Mouse (Mus musculus): Measurements from ENCODE around the gene Barx1.

The Barx1 gene

DNA sequence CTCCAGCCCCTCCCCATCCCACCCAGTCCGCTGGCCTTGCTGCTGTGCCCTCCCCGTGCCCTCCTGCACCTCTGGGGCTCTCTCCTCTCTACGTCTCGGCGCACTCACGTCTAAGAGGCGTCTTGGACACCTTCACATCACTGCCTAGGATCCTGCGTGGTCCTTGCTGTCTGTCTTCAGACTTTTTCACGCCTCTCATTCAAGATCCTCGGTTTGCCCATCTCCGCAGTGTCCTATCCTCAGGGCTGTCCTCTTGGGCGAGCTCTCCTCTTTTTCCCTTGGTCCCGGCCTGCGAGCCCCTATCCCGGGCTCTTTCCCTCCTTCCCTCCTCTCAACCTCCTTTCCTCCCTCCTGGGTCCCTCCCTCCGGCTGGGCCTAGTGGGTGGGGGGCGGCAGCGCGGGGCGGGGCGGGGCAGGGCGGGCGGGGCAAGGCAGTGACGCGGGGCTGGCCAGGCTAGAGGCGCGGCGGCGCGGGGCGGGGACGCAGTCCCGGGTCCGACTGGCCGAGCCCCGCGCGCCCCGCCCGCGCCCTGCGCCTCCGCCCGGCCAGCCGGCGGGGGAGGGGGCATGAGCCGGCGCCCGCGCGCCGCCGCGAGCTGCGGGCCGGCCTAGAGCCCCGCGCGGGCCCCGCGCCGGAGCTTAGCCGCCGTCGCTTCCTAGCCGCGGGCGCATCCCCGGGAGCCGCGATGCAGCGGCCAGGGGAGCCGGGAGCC lies at the start of gene Barx1:
Gene Barx1, plus strand, starts transcription at position 568 of the 713 bp plus-strand sequence.
- DNase-seq (ENCODE audit: extremely low spot score, low spot score), result peak; percentile 63

GRCm38 (mm10) chr13:48614525-48614924 lies 48.3 kb upstream of the Barx1 start:
- DNase-seq (ENCODE audit: extremely low spot score, low spot score), result no peak

DNA sequence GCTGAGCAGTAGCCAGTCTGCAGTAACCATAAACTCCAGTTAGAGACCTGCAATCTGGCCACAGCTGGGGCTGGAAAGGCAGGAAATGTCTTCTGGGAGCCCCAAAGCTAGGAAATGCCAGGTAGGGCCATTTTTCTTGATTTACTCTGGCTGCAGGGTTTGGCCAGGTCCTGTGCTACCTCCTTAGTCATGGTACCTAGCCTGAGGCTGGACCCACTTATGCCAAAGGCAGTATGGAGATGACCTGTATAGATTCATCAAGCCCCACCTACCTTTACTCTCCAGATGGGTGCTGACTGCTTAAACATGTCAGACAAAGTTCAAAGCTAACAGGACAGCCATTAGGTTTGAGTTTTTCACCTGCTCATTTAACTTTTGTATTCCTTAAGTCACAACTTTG lies 45.0 kb upstream of the Barx1 start:
- no peak for DNase-seq (ENCODE audit: extremely low spot score, low spot score)

DNA sequence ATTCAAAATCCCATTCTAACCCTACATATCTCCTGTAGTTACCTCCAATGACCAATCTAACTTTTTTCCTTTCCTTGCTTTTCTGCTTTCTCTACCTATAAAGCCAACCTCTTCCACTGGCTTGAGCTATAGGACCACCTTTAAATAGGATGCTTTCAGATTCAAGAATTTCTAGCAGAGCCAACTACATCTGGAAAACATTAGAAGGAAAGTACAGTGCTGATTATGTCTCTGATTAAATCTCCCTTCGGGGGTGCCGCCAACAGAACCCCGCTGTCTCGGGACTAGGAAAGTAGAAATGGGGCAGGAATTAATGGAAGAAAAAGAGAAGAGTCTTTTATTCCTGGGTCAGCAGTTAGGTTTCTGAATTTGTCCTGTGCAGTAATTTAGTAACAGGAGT lies 43.9 kb upstream of the Barx1 start:
- no peak for DNase-seq (ENCODE audit: extremely low spot score, low spot score)

DNA sequence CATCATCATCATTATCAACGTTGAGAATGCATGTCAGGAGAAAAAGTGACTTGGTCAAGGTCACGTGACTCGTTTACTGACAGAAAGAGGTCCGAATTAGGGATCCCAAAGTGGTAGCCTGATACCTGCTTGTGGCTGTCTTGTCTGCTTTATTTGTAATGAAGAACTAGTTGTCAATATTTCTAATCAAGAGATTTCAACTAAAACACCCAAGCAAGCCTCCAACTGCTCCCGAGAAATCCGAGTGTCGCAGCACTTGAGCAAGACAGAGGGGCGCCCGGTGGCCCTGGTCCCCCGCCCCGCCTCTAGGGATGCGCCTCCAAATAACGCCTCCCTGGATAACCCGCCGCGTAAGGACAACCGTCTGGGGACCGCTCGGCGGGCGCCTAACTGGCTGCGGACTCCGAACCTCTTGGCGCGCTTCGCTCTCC lies 37.8 kb upstream of the Barx1 start:
- DNase-seq (ENCODE audit: extremely low spot score, low spot score), result no peak

- peak; percentile 99 for DNase-seq (ENCODE audit: extremely low spot score, low spot score)
Observed at GRCm38 (mm10) chr13:48625433-48626184, 37.2 kb upstream of the Barx1 start, which contains the start of gene Ptpdc1. Gene Ptpdc1, minus strand, starts transcription at chr13:48625664.

GRCm38 (mm10) chr13:48631691-48632090 lies 31.1 kb upstream of the Barx1 start:
- DNase-seq (ENCODE audit: extremely low spot score, low spot score), result no peak

DNA sequence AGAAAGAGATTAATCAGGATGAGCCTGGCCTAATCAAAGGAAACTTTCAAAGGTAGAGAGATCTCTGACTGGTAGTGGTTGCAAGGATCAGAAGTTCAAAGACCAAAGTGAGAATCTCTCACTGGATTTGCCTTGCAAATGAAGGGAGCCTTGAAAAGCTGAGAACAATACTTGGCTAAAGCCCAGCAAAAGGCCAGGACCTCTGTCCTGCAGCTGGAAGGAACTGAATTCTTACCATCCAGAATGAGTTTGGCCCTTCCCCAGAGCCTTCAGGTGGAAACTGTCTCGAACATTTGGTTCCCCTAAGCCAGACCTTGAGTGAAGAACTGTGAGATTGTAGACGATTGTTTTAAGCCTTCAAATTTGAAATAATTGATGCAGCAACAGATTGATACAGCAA lies 25.1 kb upstream of the Barx1 start:
- no peak for DNase-seq (ENCODE audit: extremely low spot score, low spot score)

GRCm38 (mm10) chr13:48639570-48639969 lies 23.2 kb upstream of the Barx1 start:
- peak; percentile 44 for DNase-seq (ENCODE audit: extremely low spot score, low spot score)

DNA sequence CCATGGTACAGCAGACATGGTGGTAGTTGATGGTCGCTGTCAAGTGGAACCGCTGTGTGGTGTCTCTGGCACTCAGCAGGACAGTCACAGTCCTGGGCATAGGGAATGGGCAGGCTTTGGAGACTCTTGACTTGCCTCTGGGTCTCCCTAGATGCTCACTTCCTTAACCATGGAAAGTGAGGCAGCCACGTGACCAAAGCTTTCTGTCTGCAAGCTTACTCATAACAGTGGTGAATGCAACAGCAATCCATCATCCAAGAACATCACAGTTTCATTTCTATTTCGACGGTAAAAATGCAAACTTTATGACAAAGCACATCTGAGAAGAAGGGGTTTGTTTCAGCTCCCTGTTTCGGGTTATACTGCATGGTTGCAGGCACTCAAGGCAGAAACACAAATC lies 19.7 kb upstream of the Barx1 start:
- DNase-seq (ENCODE audit: extremely low spot score, low spot score), result no peak

- DNase-seq (ENCODE audit: extremely low spot score, low spot score), result no peak
Observed at GRCm38 (mm10) chr13:48643991-48644390, 18.8 kb upstream of the Barx1 start.

DNA sequence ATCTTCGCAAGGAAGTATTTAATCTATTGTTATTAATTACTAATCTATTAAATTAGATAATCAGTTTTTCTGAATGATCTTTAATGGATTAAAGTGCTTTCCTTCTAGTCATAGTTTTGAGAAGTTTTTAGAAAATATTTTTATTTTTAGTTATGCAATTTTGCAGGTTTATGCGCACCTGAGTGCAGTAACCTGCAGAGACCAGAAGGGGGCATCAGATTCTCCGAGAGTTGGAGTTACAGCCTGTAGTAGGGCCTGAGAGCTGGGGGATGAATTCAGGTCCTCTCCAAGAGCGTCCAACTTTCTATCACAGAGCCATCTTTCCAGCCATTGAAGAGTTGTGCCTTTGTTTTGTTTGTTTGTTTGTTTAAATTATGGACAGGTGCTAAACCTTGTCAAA lies 16.1 kb upstream of the Barx1 start:
- DNase-seq (ENCODE audit: extremely low spot score, low spot score), result no peak

DNA sequence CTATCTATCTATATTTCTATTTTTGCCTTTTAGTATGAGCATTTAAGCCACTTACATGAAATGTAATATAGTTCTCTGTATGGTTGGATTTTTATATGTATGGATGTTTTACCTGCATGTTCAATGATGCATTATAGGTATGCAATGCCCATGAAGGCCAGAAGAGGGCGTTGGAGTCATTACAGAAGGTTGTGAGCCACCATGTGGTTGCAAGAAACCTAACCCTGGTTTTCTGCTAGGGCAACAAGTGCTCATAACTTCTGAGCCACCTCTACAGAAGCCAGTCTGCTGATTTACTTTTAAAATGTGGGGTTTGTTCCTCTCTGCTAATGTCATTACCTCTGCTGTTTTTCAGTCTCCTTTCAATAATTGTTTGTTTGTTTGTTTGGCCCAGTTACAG lies 12.2 kb upstream of the Barx1 start:
- no peak for DNase-seq (ENCODE audit: extremely low spot score, low spot score)

DNA sequence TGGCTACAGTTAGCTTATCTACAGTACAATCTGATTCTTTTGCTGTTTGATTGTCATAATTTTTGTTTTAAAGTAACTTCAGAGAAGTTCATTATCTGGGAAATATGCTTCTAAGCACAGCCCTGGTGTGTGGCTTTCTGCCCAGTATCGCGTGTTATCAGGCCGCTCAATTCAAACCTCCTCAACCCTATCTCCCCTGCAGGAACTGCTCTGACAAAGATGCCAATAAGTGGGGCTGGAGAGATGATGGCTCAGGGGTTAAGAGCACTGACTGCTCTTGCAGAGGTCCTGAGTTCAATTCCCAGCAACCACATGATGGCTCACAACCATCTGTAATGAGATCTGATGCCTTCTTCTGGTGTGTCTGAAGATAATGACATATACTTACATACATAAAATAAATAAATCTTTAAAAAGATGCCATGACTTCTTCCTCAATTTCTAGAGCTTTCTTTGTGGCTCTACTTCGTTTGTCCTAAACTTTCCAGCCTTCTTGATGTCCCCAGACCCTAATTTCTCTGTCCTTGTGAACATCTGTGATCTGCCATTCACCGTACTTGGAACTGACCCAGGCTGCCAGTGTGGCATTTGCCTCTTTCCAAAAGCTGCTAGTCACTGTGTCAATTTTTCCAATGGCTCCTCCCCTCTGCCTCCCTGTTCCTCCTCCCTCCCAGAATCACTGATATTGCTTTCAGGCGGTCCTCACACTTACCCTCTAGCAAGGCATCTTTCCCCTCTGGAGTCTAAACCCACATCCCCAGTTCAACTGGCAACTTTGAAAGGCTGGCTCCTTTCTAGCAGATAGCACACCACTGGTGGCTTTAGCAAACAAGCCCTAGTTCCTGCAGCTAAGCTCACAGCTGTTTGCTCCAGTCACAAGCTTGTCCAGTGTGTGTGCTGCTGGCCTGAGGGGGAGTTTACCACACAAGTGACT lies 11.4 kb upstream of the Barx1 start:
- DNase-seq (ENCODE audit: extremely low spot score, low spot score), result no peak

DNA sequence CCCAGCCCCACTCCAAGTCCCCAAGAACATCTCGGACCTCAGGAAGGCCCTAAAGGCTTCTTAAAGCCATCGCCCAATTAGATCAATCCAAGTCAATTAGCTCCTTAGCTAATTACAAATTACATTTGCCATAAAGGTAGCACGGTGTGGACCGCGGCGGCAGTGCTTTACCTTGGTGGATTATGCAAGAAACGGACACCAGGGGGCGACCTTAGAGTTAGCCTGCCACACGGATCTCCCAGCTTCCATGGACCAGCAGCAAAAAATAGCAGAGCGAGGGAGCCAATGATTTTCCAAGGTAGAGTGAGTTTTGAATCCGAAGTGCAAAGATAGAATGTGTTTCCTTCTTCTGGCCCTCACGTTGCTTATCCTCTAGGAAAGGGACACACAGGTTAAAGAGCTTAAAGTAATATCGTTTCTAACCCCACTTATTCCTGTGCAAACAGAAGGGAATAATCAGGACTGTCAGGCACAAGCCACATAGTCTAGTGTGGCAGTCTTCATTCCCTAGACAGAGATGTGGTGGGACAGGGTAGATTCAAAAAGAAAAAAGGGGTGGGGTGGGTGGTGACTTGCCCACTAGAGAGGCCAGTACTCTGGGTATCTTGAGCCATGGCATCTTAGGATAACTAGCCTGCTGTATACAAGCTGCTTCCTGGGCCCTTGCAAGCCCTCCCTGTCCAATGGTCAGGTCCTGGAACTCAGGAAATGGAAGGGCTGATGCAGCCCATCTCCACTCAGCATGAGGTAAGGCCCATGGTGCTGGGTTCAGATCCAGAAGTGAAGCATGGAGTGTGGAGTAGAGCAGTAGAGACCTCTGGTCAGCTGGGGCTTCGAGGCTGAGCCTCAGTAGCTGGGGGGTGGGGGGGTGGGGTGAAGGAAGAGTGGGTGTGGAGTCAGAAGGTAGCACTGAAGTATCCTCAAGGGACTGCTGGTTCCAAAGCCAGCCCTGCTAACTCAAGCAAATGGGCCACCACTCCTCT lies 8.7 kb upstream of the Barx1 start:
- DNase-seq (ENCODE audit: extremely low spot score, low spot score), result peak; percentile 80

GRCm38 (mm10) chr13:48655637-48656036 lies 7.2 kb upstream of the Barx1 start:
- peak; percentile 58 for DNase-seq (ENCODE audit: extremely low spot score, low spot score)

DNA sequence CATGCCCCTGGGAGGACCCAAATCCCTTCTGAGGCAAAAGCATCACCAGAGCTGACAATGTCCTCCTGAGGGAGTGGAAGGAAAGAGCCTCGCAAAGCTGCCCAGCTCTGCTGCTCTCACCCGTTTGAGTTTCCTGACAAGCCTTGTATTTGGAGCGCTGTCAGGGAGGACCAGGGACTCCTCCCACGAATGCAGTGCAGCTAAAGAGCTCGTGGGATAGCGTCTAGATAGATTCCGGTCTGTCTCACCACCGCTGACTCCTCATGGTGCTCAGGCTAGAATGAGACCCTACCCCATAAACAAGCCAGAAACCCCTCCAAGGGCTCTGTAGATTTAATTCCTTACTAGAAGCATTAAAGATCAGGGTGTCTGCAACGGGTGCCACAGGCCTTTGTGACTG lies 5.0 kb upstream of the Barx1 start:
- peak; percentile 29 for DNase-seq (ENCODE audit: extremely low spot score, low spot score)

DNA sequence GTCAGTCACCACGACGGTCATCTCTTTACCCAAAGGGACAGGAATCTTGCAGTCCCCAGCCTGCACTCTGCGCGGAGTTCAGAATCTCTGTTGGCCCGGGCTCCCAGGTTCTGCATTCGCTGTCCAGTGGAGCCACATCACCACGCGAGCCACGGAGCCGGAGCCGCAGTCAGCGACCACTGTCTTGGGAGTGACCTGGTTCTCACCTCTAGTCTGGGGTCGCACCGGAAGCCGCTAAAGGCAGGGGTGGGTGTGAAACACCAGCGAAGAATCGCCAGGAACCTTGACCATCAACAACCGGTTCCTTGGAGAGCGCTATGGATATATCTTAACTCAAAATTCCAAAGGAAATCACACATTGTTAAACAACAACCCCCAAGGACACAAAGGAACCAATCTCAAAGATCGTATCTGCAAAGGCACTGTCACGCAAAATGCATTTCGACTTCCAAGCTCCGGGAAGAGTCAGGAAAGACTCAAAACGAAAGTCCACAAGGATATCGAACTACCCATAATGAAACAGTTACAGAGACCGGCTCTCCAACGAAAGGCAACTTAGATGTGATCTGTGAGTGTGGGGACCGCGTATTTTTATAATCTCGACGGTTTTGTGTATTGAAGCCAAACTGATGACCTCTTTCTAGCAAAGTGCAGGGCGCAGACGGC lies 4.1 kb upstream of the Barx1 start:
- DNase-seq (ENCODE audit: extremely low spot score, low spot score), result peak; percentile 67

GRCm38 (mm10) chr13:48659254-48660220 lies 3.3 kb upstream of the Barx1 start:
- peak; percentile 71 for DNase-seq (ENCODE audit: extremely low spot score, low spot score)

Data from neural tube, embryonic 10.5 days (tissue).